Mouse (Mus musculus): Measurements from ENCODE around the gene Fastk.

Fastk gene

DNA sequence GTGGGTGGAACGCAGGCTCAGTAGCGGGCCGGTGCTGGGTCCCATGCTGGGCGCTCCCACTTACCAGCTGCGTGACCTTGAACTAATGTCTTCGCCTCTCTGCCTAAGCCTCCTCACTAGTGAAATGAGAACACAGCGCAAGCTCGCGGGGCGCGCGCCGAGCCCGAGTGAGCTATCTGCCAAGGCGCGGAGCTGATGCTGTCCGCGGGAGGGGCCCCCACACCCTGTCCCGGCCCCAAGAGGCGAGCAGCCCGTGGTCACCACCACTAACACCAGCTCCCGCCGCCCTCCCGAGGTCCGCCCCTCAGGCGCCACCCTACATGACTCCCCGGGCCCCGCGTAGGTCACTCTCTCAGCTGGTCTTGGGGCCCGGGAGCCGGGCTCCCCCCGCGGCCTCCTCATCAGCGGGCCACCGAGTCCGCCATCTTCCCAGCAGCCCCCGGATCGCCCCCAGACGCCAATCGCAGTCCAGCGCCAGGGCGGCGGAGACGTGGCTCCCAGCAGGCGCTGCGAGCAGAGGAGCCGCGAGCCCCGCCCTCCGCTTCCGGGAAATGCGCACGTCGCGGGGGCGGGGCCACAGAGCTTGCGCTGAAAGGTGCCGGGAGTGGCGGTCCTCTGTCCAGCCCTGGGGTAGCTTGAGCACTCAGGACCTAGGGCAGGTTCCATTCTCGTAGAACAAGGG, at the start of gene Fastk:
Gene Fastk, minus strand, starts transcription at position 542 of the 682 bp plus-strand sequence.
- in situ Hi-C loops (cut with MboI; ENCODE audit: low sequenced_read_pairs) = no loop called here

DNA sequence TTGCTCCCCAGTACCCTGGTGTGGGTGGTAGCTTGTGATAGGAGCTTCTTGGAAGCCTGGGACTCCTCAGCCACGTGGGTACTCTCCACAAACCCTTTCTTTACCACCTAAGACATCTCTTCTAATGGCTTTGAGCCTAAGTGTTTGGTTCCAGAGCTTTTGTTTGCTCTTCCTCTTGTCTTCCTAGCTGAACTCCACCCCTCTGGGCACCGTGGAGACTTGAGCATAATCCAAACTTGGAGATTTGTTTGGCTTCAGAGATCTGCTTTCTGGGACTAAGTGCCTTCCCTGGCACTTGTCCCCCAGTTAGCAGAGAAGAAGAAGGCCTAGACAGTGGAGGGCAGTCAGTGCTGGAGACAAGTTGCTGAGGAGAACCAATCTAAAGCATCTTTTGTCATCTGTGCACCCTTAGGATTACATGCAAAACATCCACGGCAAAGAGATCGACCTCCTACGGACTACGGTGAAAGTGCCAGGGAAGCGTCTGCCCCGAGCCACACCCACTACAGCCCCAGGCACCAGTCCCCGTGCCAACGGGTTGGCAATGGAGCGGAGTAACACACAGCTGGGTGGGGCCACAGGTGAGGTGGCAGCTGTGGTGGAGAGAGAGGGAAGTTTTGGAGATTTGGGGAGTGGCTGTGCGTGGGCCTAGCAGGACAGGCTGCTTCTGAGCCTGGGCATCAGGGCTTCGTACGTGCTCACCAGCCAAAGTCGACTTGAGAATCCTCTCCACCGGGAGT, 47.6 kb upstream of the Fastk start:
- in situ Hi-C loops (cut with MboI; ENCODE audit: low sequenced_read_pairs) = no loop called here

DNA sequence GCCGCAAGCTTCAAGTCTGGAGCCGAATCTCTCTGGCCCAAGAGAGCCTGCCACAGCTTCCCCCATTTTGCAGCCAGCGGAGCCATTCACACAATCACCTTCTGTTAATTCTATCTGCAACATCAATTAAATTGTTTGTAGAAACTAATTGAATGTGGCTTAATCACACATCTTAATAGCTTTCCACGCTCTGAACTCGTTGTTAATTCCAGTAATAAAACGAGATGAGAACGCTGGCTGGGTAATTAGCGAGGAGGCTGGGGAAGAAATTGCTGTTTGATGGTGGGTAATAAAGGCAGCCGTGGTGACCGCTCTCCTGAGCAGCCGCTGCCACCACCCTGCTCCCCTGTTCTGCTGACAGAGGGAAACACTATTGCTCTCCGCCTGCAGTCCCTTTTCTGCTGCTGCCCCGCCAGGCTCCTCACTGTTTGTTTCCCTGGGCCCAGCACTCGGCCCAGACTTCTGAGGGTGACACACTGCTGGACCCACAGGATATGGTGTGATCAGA, 45.4 kb upstream of the Fastk start:
- in situ Hi-C loops (cut with MboI; ENCODE audit: low sequenced_read_pairs) = no loop called here

DNA sequence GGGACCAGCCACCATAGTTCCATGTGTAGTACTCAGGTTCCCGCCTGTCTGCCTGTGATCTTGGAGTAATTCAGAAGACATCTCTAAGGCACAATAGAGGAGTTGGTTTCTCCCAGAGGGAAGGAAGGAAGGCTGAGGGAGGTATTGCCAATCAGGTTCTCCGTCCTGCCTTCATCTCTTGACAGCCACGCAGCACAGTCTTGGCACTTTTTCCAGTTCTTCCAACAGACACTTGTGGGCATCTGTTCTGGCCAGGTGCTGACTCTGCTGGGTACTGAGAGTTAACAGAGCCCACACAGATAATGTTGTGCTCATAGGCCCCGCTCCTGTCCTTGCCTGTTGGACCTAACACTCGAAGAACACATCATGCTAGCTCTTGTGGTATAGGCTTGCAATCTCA, 41.7 kb upstream of the Fastk start:
- in situ Hi-C loops (cut with MboI; ENCODE audit: low sequenced_read_pairs) = loop anchor here (5.0 kb wide), 1 partner anchor 36 kb away; no protein-coding TSS in a partner anchor

DNA sequence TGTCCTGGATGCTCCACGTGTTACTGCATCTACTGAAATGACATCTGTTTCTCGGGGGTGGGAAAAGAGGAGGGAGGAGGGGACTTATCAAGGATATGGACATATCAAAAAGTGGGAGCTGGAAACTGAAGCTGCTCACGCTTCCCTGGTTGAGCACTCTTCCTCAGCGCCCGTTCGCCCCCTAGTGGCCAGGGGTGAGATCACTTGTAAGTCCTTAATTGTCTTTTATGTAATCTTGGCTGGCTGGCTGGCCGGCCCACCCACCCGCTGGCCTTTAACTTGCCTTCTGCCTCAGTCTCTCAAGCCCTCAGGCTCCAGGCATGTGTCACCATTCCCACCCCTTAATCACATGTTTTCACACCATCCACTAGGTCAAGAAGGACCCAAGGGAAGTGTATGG, 41.0 kb upstream of the Fastk start:
- in situ Hi-C loops (cut with MboI; ENCODE audit: low sequenced_read_pairs) = loop anchor here (5.0 kb wide), 1 partner anchor 36 kb away; no protein-coding TSS in a partner anchor

DNA sequence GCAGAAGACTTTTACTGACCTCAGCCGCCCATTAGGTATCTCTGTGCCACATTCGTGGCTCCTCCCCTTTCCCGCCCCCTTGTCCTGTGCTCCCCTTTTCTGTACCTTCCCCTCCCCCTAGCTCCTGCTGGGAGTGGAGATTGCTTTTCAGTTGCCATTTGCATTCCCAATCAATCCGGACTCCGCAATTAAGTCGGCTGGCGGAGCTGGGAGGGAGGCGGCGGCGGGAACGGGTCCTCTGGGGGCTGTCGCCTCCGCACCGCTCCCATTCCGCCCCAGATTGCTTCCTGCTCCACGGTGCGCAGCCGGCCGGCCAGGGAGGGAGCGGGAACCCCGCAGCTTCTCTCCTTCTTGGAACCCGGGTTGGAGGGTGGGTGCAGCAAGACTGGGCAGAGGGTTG, 39.9 kb upstream of the Fastk start:
- in situ Hi-C loops (cut with MboI; ENCODE audit: low sequenced_read_pairs) = loop anchor here (5.0 kb wide), 1 partner anchor 37 kb away; no protein-coding TSS in a partner anchor

DNA sequence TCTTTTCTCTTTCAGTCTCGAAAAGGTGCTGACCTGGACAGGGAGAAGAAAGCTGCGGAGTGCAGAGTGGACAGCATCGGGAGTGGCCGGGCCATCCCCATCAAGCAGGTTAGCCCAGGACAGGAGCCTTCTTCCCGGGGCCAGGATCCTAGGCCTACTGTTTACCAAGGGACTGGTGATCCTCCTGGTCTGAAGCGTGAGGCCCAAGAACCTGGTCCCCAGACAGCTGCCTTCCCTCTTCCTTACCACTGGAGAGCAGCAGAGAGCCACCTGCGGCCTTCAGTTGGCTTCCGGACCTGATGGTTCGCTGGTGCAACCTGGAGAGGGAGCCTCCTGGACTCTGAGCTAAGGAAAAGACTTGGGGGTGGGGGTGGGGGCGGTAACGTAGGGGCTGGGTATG, 38.2 kb upstream of the Fastk start:
- in situ Hi-C loops (cut with MboI; ENCODE audit: low sequenced_read_pairs) = no loop called here

DNA sequence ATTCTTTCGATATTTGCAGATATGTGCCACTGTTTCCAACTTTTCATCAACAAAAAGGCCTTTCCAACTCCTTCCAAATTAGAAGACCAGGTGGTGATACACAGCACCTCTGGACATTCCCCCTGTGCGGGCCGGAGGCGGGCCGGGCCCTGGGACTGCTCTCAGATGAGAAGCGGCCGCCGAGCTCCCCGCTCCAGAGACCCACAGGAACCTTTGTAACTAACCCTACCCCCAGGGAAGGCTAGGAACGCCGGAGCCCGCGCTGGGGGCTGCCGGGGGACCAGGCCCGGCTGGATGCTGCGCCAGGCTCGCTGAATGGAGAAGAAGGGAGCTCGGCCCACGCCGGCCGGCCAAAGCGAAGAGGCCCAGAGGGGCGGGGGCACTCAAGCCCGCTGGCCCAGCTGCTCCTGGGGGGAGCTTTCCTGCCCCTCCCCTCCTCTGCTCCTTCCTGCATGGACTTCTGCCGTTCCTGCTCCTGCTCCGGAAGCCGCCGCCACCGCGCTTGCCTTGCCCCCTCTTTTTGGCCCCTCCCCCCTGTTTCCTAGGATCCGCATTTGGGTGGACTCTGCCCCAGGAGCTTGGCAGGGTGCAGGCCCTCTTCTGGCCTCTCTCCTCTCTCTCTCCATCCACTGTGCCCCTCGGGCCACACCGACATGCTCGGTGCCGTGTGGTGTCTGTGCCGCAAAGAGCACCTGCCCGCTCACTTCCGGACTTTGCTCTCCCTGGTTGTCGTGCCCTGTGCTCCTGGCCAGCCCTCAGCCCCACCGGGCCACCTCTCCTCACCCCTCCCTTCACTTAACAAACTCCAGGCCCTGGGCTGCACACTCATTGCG, 37.4 kb upstream of the Fastk start:
- in situ Hi-C loops (cut with MboI; ENCODE audit: low sequenced_read_pairs) = no loop called here

DNA sequence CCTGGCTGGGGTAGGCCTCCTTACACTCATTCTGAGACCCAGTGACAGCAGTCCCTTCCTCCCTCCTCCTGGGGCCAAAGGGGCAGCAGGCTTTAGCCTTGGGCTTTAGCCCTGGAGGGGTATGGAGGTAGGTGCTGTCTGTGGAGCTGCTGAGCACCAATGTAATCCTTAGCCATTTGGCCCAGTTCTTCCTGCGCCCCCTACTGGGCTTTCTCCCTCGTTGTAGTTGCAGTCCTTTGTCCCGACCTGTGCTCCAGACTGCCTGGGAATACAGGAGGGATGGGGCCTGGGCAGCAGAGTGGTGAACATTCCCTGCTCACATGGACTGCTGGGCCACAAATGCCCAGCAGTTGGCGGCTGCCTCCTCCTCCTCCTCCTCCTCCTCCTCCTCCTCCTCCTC, 36.6 kb upstream of the Fastk start:
- in situ Hi-C loops (cut with MboI; ENCODE audit: low sequenced_read_pairs) = no loop called here

DNA sequence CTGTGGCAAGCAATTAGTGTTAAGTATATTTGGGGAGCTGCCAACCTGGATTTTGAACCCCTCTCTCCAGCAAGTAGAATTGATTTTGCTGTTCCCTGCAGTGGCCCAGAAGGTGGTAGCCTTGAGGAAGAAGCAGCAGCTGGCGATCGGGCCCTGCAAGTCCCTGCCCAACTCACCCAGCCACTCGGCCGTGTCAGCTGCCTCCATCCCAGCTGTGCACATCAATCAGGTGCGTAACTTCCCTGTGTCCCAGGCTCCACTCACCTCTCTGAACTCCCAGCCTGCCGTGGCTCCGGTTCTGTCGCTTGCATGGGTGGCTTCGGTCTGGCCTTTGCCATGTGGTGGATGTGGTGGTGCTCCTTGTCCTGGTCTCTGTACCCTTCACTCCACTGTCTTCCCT, 32.8 kb upstream of the Fastk start:
- in situ Hi-C loops (cut with MboI; ENCODE audit: low sequenced_read_pairs) = no loop called here

DNA sequence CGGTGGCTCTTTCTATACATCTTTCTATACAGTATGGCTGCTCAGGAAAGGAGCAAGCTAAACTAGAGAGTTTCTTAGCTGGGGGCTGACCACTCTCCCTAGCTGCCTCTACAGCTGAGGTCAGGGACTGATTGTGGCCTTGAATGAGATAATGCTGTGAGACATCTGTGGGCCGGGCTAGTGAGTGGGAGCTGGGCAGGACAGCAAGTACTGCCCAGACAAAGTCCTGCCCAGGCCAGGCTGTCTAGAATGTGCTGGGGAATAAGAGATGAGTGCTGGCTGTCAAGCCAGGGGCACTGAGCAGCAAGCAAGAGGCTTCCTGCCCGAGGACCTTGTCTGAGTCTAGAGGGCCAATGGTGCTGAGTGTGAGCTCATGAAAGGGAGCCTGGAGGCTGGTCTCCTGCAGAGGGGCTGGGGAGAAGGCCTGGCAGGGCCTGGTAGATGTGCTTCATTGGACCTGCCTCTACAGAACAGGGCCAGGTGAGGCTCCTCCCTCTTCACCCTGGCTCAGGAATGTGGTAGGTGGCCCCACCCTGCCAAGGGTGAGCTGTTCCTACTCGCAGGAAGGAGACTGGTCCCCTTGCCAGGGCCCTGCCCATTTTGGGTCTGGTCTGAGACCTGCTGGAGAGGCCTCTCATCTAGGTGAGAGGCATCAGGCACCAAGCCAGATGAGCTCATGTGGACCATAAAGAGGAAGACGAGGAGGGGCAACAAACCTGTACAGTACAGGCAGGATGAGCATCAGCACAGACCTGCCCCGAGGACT, 30.6 kb upstream of the Fastk start:
- in situ Hi-C loops (cut with MboI; ENCODE audit: low sequenced_read_pairs) = no loop called here

DNA sequence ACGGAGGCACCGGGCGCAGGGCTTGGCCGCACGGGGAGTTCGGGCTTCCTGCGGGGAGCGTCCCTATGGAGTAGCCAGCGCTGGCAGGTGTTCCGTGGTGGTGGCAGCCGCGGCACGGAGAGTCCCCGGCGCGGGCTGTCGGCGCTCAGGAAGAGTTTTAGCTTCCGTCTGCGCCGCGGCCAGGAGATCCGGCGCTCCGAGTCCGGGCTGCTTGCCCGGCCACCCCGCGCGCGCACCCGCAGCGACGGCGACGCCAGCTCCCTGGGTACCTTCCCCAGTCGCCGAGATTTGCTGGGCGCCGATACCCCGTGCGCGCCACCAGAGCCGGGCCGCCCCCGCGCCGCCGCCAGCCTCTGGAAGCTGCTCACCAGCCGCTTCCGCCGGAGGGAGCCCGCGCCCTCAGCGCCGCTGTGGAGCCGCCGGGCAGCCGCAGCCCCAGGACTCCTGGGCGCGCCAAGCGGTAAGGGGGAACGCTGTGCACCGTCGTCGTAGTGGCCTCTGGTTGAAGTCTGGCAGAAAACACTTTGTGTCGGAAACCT, 29.7 kb upstream of the Fastk start:
- in situ Hi-C loops (cut with MboI; ENCODE audit: low sequenced_read_pairs) = no loop called here

DNA sequence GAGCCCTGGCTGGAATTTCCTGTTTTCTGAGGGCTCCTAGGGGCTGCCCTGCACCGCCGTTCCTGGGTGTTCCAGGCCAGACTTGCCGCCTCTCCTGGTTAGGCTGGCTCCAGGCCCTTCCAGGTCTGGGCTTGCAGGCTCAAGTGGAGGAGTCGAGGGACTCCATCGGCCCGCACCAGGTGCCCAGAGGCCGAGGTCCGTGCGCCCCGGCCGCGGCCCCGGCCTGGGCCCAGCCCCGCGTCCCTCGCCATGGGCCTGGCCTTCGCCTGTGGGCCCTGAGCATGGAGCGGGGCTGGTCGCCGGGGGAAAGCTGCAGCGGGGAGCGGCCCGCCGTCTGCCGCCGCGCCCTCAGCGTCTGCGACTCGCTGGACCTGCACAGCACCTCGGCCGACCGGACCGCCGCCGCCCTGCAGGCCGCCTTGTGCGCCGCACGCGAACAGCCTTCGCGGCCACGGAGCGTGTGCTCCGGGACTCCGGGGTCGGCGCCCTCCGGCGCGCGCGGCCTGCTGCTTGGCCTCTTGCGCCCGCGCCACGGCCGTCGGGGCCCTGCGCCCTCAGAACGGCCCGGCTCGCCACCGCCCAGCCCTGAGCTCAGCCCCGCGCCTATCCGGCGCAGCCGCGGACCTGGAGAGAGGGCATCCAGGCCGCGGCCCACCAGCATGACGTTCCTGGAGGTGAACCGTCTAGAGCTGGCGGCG, 29.1 kb upstream of the Fastk start:
- in situ Hi-C loops (cut with MboI; ENCODE audit: low sequenced_read_pairs) = no loop called here

DNA sequence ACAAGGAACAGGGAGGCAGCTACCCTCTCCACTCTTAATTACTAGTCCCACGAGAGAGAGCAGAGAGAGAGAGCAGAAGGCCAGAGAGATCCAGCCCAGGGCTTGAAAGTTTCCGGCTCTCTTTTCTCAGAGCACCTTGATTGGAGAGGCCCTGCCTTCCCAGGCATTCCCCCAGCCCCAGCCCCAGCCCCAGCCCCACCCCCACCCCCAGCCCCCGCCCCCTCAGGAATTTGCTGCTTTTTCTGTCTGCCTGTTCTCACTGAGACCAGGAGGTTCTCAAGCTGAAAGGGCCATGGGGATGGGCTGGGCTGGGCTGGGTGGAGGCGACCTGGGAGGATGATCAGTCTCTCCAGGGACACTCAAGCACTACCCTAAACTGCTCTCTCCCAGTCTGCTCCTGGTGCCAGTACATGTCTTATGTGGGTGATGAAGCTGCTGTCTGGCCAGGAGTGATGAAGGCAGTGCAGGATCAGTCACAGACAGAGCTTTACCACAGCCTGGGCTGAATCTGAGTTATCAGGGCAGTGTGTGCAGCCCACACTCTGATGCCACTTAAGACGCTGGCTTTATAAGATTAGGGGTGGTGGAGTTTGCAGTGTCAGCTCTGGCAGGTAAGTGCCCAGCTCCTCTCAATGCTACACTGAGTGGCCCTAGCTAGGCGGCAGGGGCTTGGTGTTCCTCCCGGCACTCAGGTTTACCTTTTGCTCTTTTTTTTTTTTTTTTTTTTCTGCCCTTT, 28.0 kb upstream of the Fastk start:
- in situ Hi-C loops (cut with MboI; ENCODE audit: low sequenced_read_pairs) = no loop called here

DNA sequence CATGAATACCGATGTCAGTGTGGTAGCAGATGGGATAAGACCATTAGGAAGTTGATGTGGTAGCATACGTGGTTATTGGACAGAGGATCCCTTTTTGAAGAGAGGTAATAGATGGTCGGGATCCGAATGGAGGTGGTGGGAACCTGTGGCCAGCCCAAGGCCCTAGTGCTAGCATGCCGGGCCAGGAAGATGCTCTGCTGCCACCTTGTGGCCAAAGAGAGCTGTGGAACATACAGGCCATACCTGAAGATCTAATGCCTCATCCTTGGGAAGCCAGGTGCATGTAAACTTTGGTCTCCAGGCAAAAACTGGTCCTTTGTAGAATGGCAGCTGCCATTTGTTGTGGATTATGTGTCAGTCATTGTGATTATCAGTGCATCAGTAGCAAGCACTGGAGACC, 25.5 kb upstream of the Fastk start:
- in situ Hi-C loops (cut with MboI; ENCODE audit: low sequenced_read_pairs) = no loop called here

DNA sequence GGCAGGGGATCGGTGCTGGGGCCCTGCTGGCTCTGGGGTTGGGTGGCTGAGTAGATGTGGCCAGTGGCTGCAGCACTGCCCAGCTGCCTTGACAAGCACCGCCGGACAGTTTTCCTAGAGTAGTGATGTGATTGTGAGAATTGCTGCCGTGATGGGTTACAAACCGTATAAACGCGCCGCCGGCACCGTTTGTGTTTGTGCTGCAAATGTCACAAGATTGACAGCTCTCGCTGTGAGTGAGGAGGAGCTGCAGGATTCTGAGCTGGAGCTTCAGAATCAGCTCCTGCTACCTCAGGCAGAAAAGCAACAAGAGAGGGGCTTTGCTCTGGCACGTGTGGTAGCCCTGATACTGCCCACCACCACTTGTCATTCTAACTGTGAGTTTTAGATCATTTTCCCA, 21.7 kb upstream of the Fastk start:
- in situ Hi-C loops (cut with MboI; ENCODE audit: low sequenced_read_pairs) = no loop called here

DNA sequence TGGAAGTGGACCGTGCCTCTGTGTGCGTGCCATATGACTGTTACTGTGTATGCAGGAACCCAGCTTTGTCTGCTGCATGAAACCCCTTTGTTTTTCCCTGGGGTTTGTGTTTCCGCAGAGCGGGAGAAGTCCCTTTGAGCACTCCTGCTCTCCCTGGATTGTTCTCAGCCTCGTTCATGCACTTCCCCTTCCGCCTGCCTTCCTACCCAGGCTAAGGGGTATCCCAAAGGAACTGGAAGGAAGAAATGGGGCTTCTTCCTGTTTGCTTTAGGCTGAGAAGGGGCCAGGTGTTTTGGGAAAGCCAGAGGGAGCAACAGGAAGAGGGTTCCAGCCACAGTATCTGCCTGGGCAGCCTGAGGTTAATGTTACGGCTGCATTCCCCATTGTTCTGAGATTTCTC, 10.5 kb upstream of the Fastk start:
- in situ Hi-C loops (cut with MboI; ENCODE audit: low sequenced_read_pairs) = no loop called here

DNA sequence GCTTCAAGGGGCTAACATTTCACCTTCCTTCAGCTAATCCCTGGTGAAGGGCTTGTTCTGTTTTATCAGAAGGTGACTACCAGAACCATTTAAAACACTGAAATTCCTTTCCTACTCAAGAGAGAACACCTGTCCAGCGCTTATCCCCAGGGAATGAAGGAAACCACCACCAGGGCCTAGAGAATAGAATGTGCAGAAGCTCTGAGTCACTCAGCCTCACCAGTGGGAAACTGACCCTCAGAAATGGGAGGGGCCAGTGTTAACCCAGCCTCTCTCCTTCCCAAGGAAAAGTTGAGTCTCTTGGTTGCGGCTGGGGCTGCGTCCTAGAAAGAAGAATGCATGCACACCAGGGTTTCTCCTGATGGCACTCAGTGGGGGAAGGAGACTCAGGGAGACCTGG, 10.0 kb upstream of the Fastk start:
- in situ Hi-C loops (cut with MboI; ENCODE audit: low sequenced_read_pairs) = no loop called here

DNA sequence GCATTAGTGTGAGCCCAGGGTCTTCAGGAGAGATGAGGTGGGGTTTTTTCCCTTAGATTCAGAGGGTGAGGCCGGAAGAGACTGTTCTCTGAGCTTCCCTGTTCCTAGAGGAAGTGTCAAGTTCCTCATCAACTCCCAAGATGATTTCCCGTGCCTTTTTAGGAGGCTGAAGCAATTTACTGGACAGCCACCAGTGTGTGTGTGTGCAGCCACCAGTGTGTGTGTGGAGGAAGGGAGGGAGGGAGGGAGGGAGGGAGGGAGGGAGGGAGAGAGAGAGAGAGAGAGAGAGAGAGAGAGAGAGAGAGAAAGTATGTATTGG, 8.9 kb upstream of the Fastk start:
- in situ Hi-C loops (cut with MboI; ENCODE audit: low sequenced_read_pairs) = no loop called here

All from CH12F3 (cell line).